Mouse (Mus musculus): ENCODE data around the gene Tsc1. TPM values are rescaled to one million over a fixed set of nuclear protein-coding genes. Genes with fewer than 3 reads are reported as not detected.

Gene Tsc1
- total RNA-seq, 1 experiment, result 14.9 TPM

- Histone ChIP-seq H3K9ac (ENCODE audit: insufficient read depth, low read depth, low read length, poor library complexity, severe bottlenecking) (no peak overlapping the region), H3K4me1 (ENCODE audit: control insufficient read depth in 2 of 2, insufficient read depth in 2 of 2, low read length in 2 of 2, poor library complexity in 1 of 2) (peaks cover 0 to 35% of the 10 kb centered on the region in 2 experiments; a peak in 2 of 4 replicates), H3K36me3 (ENCODE audit: control insufficient read depth, insufficient read depth, low read length, poor library complexity, severe bottlenecking) (no peaks in the 10 kb centered on the region), H3K9me3 (ENCODE audit: control insufficient read depth, insufficient read depth, low read depth, low read length) (no peaks in the 10 kb centered on the region), H3K4me3 (ENCODE audit: insufficient read depth in 1 of 2, low read depth in 1 of 2, low read length in 2 of 2, poor library complexity in 1 of 2, severe bottlenecking in 1 of 2) (no peak overlapping the region), H3K27ac (ENCODE audit: insufficient read depth, low read depth, low read length, poor library complexity, severe bottlenecking) (peak overlapping the region; percentile 64)
- in situ Hi-C loops (cut with MboI; ENCODE audit: low sequenced_read_pairs in 2 of 2, unreplicated experiment in 2 of 2), result no loop called here
- TF ChIP-seq ZC3H11A (IDR thresholded peaks at IDR 0.05; ENCODE audit: borderline replicate concordance, low read depth, low read length) (no peak), HCFC1 (IDR thresholded peaks at IDR 0.05; ENCODE audit: borderline replicate concordance, insufficient read depth, low read length) (no peak), MAFK (IDR thresholded peaks at IDR 0.05; ENCODE audit: insufficient read depth, low read depth, low read length) (no peak), CHD2 (IDR thresholded peaks at IDR 0.05; ENCODE audit: low read depth, low read length) (no peak)
- peak; percentile 89 for DNase-seq (ENCODE audit: low read depth, low spot score)
These were observed 33.5 kb upstream of the Tsc1 start for GRCm38 (mm10) chr2:28607341-28608165.

- Histone ChIP-seq H3K4me1 (ENCODE audit: control insufficient read depth in 2 of 2, insufficient read depth in 2 of 2, low read length in 2 of 2, poor library complexity in 1 of 2) (peaks cover 0 to 38% of the 10 kb centered on the region in 2 experiments; a peak in 2 of 4 replicates), H3K27ac (ENCODE audit: insufficient read depth, low read depth, low read length, poor library complexity, severe bottlenecking) (no peak overlapping the region), H3K9ac (ENCODE audit: insufficient read depth, low read depth, low read length, poor library complexity, severe bottlenecking) (no peak overlapping the region), H3K9me3 (ENCODE audit: control insufficient read depth, insufficient read depth, low read depth, low read length) (no peaks in the 10 kb centered on the region), H3K4me3 (ENCODE audit: insufficient read depth in 1 of 2, low read depth in 1 of 2, low read length in 2 of 2, poor library complexity in 1 of 2, severe bottlenecking in 1 of 2) (no peak overlapping the region), H3K36me3 (ENCODE audit: control insufficient read depth, insufficient read depth, low read length, poor library complexity, severe bottlenecking) (no peaks in the 10 kb centered on the region)
- in situ Hi-C loops (cut with MboI; ENCODE audit: low sequenced_read_pairs in 2 of 2, unreplicated experiment in 2 of 2), result no loop called here
- no peak for TF ChIP-seq ZC3H11A (IDR thresholded peaks at IDR 0.05; ENCODE audit: borderline replicate concordance, low read depth, low read length)
- TF ChIP-seq MAFK (IDR thresholded peaks at IDR 0.05; ENCODE audit: insufficient read depth, low read depth, low read length), result no peak
- no peak for TF ChIP-seq ZNF384 (IDR thresholded peaks at IDR 0.05; ENCODE audit: low read depth, low read length)
- no peak for TF ChIP-seq HCFC1 (IDR thresholded peaks at IDR 0.05; ENCODE audit: borderline replicate concordance, insufficient read depth, low read length)
- TF ChIP-seq CHD2 (IDR thresholded peaks at IDR 0.05; ENCODE audit: low read depth, low read length), result no peak
- DNase-seq (ENCODE audit: low read depth, low spot score), result no peak
These were observed 31.2 kb upstream of the Tsc1 start for GRCm38 (mm10) chr2:28609851-28610250.

- Histone ChIP-seq H3K9ac (ENCODE audit: insufficient read depth, low read depth, low read length, poor library complexity, severe bottlenecking) (no peak overlapping the region), H3K36me3 (ENCODE audit: control insufficient read depth, insufficient read depth, low read length, poor library complexity, severe bottlenecking) (no peaks in the 10 kb centered on the region), H3K9me3 (ENCODE audit: control insufficient read depth, insufficient read depth, low read depth, low read length) (no peaks in the 10 kb centered on the region), H3K27ac (ENCODE audit: insufficient read depth, low read depth, low read length, poor library complexity, severe bottlenecking) (no peak overlapping the region), H3K4me1 (ENCODE audit: control insufficient read depth in 2 of 2, insufficient read depth in 2 of 2, low read length in 2 of 2, poor library complexity in 1 of 2) (peaks cover 0 to 37% of the 10 kb centered on the region in 2 experiments; a peak in 2 of 4 replicates), H3K4me3 (ENCODE audit: insufficient read depth in 1 of 2, low read depth in 1 of 2, low read length in 2 of 2, poor library complexity in 1 of 2, severe bottlenecking in 1 of 2) (no peak overlapping the region)
- no peak for TF ChIP-seq HCFC1 (IDR thresholded peaks at IDR 0.05; ENCODE audit: borderline replicate concordance, insufficient read depth, low read length)
- no peak for TF ChIP-seq MAFK (IDR thresholded peaks at IDR 0.05; ENCODE audit: insufficient read depth, low read depth, low read length)
- no peak for TF ChIP-seq CHD2 (IDR thresholded peaks at IDR 0.05; ENCODE audit: low read depth, low read length)
- TF ChIP-seq ZC3H11A (IDR thresholded peaks at IDR 0.05; ENCODE audit: borderline replicate concordance, low read depth, low read length), result no peak
- no peak for TF ChIP-seq ZNF384 (IDR thresholded peaks at IDR 0.05; ENCODE audit: low read depth, low read length)
- in situ Hi-C loops (cut with MboI; ENCODE audit: low sequenced_read_pairs in 2 of 2, unreplicated experiment in 2 of 2), result no loop called here
- DNase-seq (ENCODE audit: low read depth, low spot score), result no peak
These were observed 30.2 kb upstream of the Tsc1 start for GRCm38 (mm10) chr2:28610716-28611406.

- Histone ChIP-seq H3K9ac (ENCODE audit: insufficient read depth, low read depth, low read length, poor library complexity, severe bottlenecking) (no peak overlapping the region), H3K4me1 (ENCODE audit: control insufficient read depth in 2 of 2, insufficient read depth in 2 of 2, low read length in 2 of 2, poor library complexity in 1 of 2) (peaks cover 0 to 32% of the 10 kb centered on the region in 2 experiments; a peak in 2 of 4 replicates), H3K36me3 (ENCODE audit: control insufficient read depth, insufficient read depth, low read length, poor library complexity, severe bottlenecking) (no peaks in the 10 kb centered on the region), H3K27ac (ENCODE audit: insufficient read depth, low read depth, low read length, poor library complexity, severe bottlenecking) (no peak overlapping the region), H3K4me3 (ENCODE audit: insufficient read depth in 1 of 2, low read depth in 1 of 2, low read length in 2 of 2, poor library complexity in 1 of 2, severe bottlenecking in 1 of 2) (no peak overlapping the region), H3K9me3 (ENCODE audit: control insufficient read depth, insufficient read depth, low read depth, low read length) (no peaks in the 10 kb centered on the region)
- no peak for DNase-seq (ENCODE audit: low read depth, low spot score)
- in situ Hi-C loops (cut with MboI; ENCODE audit: low sequenced_read_pairs in 2 of 2, unreplicated experiment in 2 of 2), result no loop called here
- no peak for TF ChIP-seq MAFK (IDR thresholded peaks at IDR 0.05; ENCODE audit: insufficient read depth, low read depth, low read length)
- no peak for TF ChIP-seq ZNF384 (IDR thresholded peaks at IDR 0.05; ENCODE audit: low read depth, low read length)
- TF ChIP-seq ZC3H11A (IDR thresholded peaks at IDR 0.05; ENCODE audit: borderline replicate concordance, low read depth, low read length), result no peak
- TF ChIP-seq CHD2 (IDR thresholded peaks at IDR 0.05; ENCODE audit: low read depth, low read length), result no peak
- TF ChIP-seq HCFC1 (IDR thresholded peaks at IDR 0.05; ENCODE audit: borderline replicate concordance, insufficient read depth, low read length), result no peak
These were observed 29.6 kb upstream of the Tsc1 start for GRCm38 (mm10) chr2:28611407-28611787.

All from ES-E14 (cell line).